Mouse (Mus musculus) heart, postnatal 10 days (tissue): Measurements from ENCODE around the gene Tmem220. TPM values are rescaled to one million over a fixed set of nuclear protein-coding genes. Genes with fewer than 3 reads are reported as not detected.
"Not testable (repeated sequence)": the region's sequence is repeated elsewhere in the genome, so short reads cannot be mapped to it uniquely, and the experiment has no call there.

ENCODE experiments used
- DNase-seq, 2 experiments: peaks; one replicate each; pipeline ENCODE4 v3.0.0; 2021
- intact Hi-C: fragments of 180-260 bp; cut with DNase I; formaldehyde crosslinking; loops from one replicate; pipeline ENCODE4 v1.15.1; 2025
- total RNA-seq, 2 experiments: library from RNA; stranded (reverse); gene quantifications; 2 replicates each; pipeline ENCODE4 v1.2.3; 2021

Gene Tmem220
- total RNA-seq, 2 experiments from 2014 or later = 1.4 to 1.8 TPM

GRCm38 (mm10) chr11:67017801-67018591 is 7.0 kb upstream of the Tmem220 start:
- DNase-seq = peak; percentile 36 to 49

GRCm38 (mm10) chr11:67019711-67020475 is 5.1 kb upstream of the Tmem220 start:
- intact Hi-C loops = loop anchor here (5.0 kb wide), 1 partner anchor 82 kb away; no protein-coding TSS in a partner anchor
- DNase-seq = no peak

More at GRCm38 (mm10) chr11:67017801-67018591, 7.0 kb upstream of the Tmem220 start:
- intact Hi-C loops = no loop called here

- peak; percentile 72 to 83 for DNase-seq
- intact Hi-C loops = loop anchor here (1.0 to 5.0 kb wide), 2 partner anchors 81 to 116 kb away; no protein-coding TSS in a partner anchor
Observed at GRCm38 (mm10) chr11:67020948-67021347, 4.0 kb upstream of the Tmem220 start.

- DNase-seq = peak in 1 of 2 experiments; percentile 37
- intact Hi-C loops = loop anchor here (2.0 to 5.0 kb wide), 2 partner anchors 38 to 80 kb away; no protein-coding TSS in a partner anchor
Observed at GRCm38 (mm10) chr11:67022354-67023115, 2.4 kb upstream of the Tmem220 start.

GRCm38 (mm10) chr11:67023191-67023590 is 1.8 kb upstream of the Tmem220 start:
- DNase-seq = not testable (repeated sequence)
- intact Hi-C loops = loop anchor here (2.0 to 5.0 kb wide), 2 partner anchors 38 to 79 kb away; no protein-coding TSS in a partner anchor

- no peak for DNase-seq
- intact Hi-C loops = loop anchor here (2.0 to 5.0 kb wide), 2 partner anchors 39 to 78 kb away; no protein-coding TSS in a partner anchor
Observed at GRCm38 (mm10) chr11:67023802-67024340, 1.1 kb upstream of the Tmem220 start.

- intact Hi-C loops = no loop called here
- DNase-seq = no peak
Observed at GRCm38 (mm10) chr11:67030904-67031602, 6.1 kb downstream of the Tmem220 start.

- DNase-seq = no peak
- intact Hi-C loops = no loop called here
Observed at GRCm38 (mm10) chr11:67031603-67031915, 6.6 kb downstream of the Tmem220 start.

- no peak for DNase-seq
- intact Hi-C loops = no loop called here
Observed at GRCm38 (mm10) chr11:67034775-67035485, 10.0 kb downstream of the Tmem220 start.

- intact Hi-C loops = no loop called here
- no peak for DNase-seq
Observed at GRCm38 (mm10) chr11:67036229-67036628, 11.3 kb downstream of the Tmem220 start.

- no peak for DNase-seq
- intact Hi-C loops = no loop called here
Observed at GRCm38 (mm10) chr11:67036892-67037291, 11.9 kb downstream of the Tmem220 start.

- intact Hi-C loops = no loop called here
- no peak for DNase-seq
Observed at GRCm38 (mm10) chr11:67039799-67040198, 14.8 kb downstream of the Tmem220 start.

- DNase-seq = no peak
- intact Hi-C loops = no loop called here
Observed at GRCm38 (mm10) chr11:67040483-67040882, 15.5 kb downstream of the Tmem220 start.

- intact Hi-C loops = no loop called here
- DNase-seq = no peak
Observed at GRCm38 (mm10) chr11:67043007-67043406, 18.1 kb downstream of the Tmem220 start.

- no peak for DNase-seq
- intact Hi-C loops = no loop called here
Observed at GRCm38 (mm10) chr11:67044959-67045358, 20.0 kb downstream of the Tmem220 start.

GRCm38 (mm10) chr11:67047199-67047598 is 22.2 kb downstream of the Tmem220 start:
- DNase-seq = no peak

GRCm38 (mm10) chr11:67048496-67048895 is 23.5 kb downstream of the Tmem220 start:
- intact Hi-C loops = no loop called here
- no peak for DNase-seq

More at GRCm38 (mm10) chr11:67047199-67047598, 22.2 kb downstream of the Tmem220 start:
- intact Hi-C loops = no loop called here

- intact Hi-C loops = no loop called here
- DNase-seq = no peak
Observed at GRCm38 (mm10) chr11:67049256-67049655, 24.3 kb downstream of the Tmem220 start.
